Mouse (Mus musculus) brain, adult 2 months (tissue): ENCODE measurements around the gene Zfp141.
A peak's percentile ranks its signal among the peaks of the same experiment; 100 is the strongest.

Experiments
- DNase-seq: peaks from one replicate; pipeline ENCODE4 v3.0.0; 2011; ENCODE audit warnings: low read depth, low spot score

Gene Zfp141

DNA sequence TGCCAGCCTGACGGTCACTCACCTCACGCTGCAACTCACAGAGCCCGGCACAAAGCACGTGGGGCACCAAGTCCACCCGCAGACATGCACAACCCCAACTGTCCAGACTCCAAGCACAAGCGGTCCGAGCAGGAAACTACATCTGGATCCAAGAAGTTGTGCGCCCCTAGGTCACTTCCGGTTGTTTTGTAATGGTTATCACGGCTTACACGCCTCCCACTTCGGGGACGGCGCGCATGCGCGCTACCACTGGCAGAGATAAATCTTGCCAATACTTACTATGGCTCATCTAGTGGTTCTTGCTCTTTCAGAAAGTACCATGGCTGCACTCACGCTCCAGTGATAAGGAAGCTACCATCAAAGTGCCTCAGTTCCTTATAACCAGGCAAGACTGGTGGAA, at the start of gene Zfp141:
Gene Zfp141, minus strand, starts transcription at position 153 of the 400 bp plus-strand sequence.
- DNase-seq = peak; percentile 90

GRCm38 (mm10) chr7:42551766-42552165, 46.2 kb upstream of the Zfp141 start:
- DNase-seq = no peak

- peak; percentile 42 for DNase-seq
These were observed 354 bp downstream of the Zfp141 start for GRCm38 (mm10) chr7:42505186-42505585.

- DNase-seq = no peak
These were observed 7.3 kb downstream of the Zfp141 start for GRCm38 (mm10) chr7:42498248-42498647.

DNA sequence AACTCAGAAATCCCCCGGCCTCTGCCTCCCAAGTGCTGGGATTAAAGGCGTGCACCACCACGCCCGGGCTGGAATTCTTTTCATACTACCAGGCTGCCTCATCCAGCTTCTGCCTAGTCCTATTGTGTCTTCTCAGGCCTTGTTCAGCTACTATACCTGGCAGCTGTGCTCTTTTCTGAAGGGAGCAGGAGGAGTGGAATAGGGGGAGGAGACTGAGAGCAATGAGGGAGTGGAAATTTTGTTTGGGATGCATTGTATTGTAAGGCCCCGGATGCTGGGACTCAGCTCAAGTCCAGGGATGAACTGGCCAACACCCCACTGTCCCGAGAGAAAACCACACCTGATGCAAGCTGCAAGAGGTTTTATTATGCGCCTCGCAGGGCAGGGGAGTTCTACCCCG, 8.2 kb downstream of the Zfp141 start:
- DNase-seq = no peak

GRCm38 (mm10) chr7:42496202-42496601, 9.3 kb downstream of the Zfp141 start:
- no peak for DNase-seq

DNA sequence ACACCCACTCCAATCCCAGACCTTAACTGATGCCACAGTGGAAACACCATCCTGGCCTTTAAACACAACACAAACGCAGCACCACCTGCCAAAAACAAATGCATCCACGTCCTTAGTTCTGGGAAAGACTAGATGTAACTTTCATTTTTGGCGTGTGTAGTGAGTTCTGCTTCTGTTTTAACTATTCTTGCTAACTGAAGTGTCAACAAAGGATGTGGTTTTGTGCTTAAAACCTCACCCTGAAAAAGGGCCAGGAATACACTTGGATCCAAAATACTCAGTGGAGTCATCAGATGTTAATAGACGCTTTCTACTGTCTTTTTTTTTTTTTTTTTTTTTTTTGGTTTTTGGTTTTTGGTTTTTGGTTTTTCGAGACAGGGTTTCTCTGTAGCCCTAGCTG, 14.7 kb downstream of the Zfp141 start:
- DNase-seq = peak; percentile 1

DNA sequence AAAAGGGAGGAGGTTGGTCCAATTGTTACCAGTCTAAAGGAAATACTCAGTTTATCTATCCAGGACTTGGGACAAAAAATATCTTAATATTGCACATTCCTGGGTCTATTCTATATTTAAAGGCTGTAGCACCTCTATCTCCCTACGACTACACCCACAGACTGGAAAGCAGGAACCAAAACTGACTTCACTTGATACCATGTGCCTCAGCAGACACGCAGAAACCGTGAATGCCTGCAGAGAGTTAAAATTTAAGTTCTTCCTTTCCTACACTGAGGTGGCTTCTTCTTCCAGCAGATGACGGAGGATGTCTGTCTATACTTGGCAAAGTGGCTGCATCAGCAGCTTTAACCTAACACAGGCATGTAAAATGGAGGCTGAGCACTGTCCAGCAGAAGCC, 15.2 kb downstream of the Zfp141 start:
- DNase-seq = peak; percentile 5

DNA sequence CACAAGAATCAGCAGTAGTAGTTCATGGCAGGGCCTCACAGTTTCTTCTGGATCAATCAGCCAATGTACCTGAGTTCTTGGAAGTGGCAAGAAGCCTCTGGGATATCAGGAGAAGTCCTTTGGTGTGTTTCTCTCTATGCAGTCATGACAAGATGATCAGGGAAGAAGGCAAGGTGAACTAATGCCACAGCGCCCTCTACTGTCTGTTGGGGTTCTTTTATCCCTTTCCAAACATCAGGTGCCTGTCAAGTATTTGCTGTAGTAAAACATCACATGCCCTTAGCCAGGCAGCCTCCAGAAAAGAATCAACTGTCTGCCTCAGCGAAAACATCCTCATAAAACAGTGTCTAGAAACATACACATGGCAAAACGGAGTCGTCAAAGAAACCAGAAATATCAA, 50.9 kb downstream of the Zfp141 start:
- no peak for DNase-seq

GRCm38 (mm10) chr7:42450618-42451017, 54.9 kb downstream of the Zfp141 start:
- DNase-seq = peak; percentile 1

GRCm38 (mm10) chr7:42447850-42448249, 57.7 kb downstream of the Zfp141 start, which contains the start of gene 4933421I07Rik:
TSS of gene 4933421I07Rik (minus strand) at chr7:42448120.
- DNase-seq = no peak

- no peak for DNase-seq
These were observed 58.2 kb downstream of the Zfp141 start for GRCm38 (mm10) chr7:42447352-42447751.
